Mouse (Mus musculus): ENCODE data around the gene Ctbp1.

GRCm38 (mm10) chr5:33222841-33223744 is 51.7 kb downstream of the Ctbp1 start:
- no peak for TF ChIP-seq ZC3H11A (IDR thresholded peaks at IDR 0.05; ENCODE audit: borderline replicate concordance, low read depth, low read length)
- TF ChIP-seq CHD2 (IDR thresholded peaks at IDR 0.05; ENCODE audit: low read depth, low read length), result no peak
- no peak for TF ChIP-seq MAFK (IDR thresholded peaks at IDR 0.05; ENCODE audit: insufficient read depth, low read depth, low read length)
- TF ChIP-seq ZNF384 (IDR thresholded peaks at IDR 0.05; ENCODE audit: low read depth, low read length), result no peak

Data from ES-E14 (cell line).